Mouse (Mus musculus) hindbrain, embryonic 11.5 days (tissue): ENCODE results near the gene Olfr543. TPM values are rescaled to one million over a fixed set of nuclear protein-coding genes. Genes with fewer than 3 reads are reported as not detected.
A peak's percentile ranks its signal among the peaks of the same experiment; 100 is the strongest.
"Not testable (repeated sequence)": the region's sequence is repeated elsewhere in the genome, so short reads cannot be mapped to it uniquely, and the experiment has no call there.

ENCODE experiments used
- ATAC-seq: fragments of 200-750 bp; cut with Nextera tagmentation; 2 replicates; pipeline ENCODE4 v1.8.0; 2017; ENCODE audit warnings: mild to moderate bottlenecking, moderate TSS enrichment, moderate library complexity; ENCODE audit not compliant: low FRiP score
- DNase-seq: peaks from one replicate; pipeline ENCODE4 v3.0.0-alpha.2; 2015; ENCODE audit warnings: low spot score
- H3K27ac ChIP-seq: fragments of 300-500 bp; sonication (generic); 2 replicates; pipeline ENCODE4 v1.5.1; 2014; ENCODE audit warnings: mild to moderate bottlenecking, low read depth, low read length
- H3K27me3 ChIP-seq: fragments of 300-500 bp; sonication (generic); 2 replicates; pipeline ENCODE4 v1.6.1; 2014; ENCODE audit warnings: mild to moderate bottlenecking, low read length, moderate library complexity, mixed read lengths; ENCODE audit not compliant: control insufficient read depth, insufficient read depth
- H3K36me3 ChIP-seq: fragments of 300-500 bp; sonication (generic); 2 replicates; pipeline ENCODE4 v1.6.1; 2014; ENCODE audit warnings: mild to moderate bottlenecking, low read length, moderate library complexity, mixed read lengths; ENCODE audit not compliant: control insufficient read depth, insufficient read depth
- H3K4me1 ChIP-seq: fragments of 300-500 bp; sonication (generic); replicated peaks from 2 replicates; pipeline ENCODE4 v1.6.1; 2014; ENCODE audit warnings: low read length, mixed read lengths; ENCODE audit not compliant: control insufficient read depth, insufficient read depth
- H3K4me2 ChIP-seq: fragments of 300-500 bp; sonication (generic); replicated peaks from 2 replicates; pipeline ENCODE4 v1.6.1; 2014; ENCODE audit warnings: mild to moderate bottlenecking, low read depth, low read length
- H3K4me3 ChIP-seq: fragments of 300-500 bp; sonication (generic); 2 replicates; pipeline ENCODE4 v1.5.1; 2014; ENCODE audit warnings: low read depth, low read length
- H3K9ac ChIP-seq: fragments of 300-500 bp; sonication (generic); 2 replicates; pipeline ENCODE4 v1.6.1; 2014; ENCODE audit warnings: low read depth, low read length
- H3K9me3 ChIP-seq: fragments of 300-500 bp; sonication (generic); 2 replicates; pipeline ENCODE4 v1.6.1; 2016; ENCODE audit warnings: low read length; ENCODE audit not compliant: control insufficient read depth
- WGBS: fragments of 180-500 bp; shearing (Covaris S2); extraction: QIAGEN DNeasy Blood & Tissue Kit; methylation state at CpG from one replicate; pipeline ENCODE4 v1.1.7; 2014; 5-methylcytosine and 5-hydroxymethylcytosine counted together
- polyA plus RNA-seq: library from polyadenylated mRNA; unstranded; fragments of >200 nt; fragmentation: Nextera tagmentation; extraction: Ambion mirVana; gene quantifications from 2 replicates; pipeline ENCODE4 v1.2.1, GENCODE M21; 2014

Gene Olfr543
- polyA plus RNA-seq, 1 experiment from 2014 or later: 1.1 TPM

DNA sequence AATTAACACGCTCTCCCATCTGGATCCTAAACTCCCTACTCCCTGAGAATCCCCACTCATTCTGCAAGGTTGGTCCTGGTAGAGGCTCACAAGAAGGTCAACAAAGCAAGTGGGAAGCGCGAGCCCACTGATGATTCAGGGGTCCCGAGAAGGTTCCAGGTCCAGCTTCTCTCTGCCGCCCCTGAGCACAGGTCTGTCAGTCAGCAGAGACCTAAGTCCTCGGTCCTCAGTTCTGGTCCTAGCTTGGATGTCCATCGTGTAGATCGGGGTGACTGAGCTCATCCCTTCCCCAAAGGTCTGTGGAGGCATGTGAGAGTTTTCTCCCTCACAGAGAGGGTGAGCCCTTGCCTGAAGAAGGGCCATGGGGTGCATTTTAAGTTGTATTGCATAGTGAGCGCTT is 26.6 kb upstream of the Olfr543 start:
- H3K36me3 ChIP-seq: no peaks in the 10 kb centered on the region
- H3K27me3 ChIP-seq: no peaks in the 10 kb centered on the region
- H3K9ac ChIP-seq: no peak overlapping the region
- no peak overlapping the region for H3K4me3 ChIP-seq
- H3K9me3 ChIP-seq: no peaks in the 10 kb centered on the region
- ATAC-seq: no peak
- DNase-seq: no peak
- 88% methylated on average over 9 of the region's 9 CpGs for WGBS
- no peaks in the 10 kb centered on the region for H3K4me1 ChIP-seq
- H3K27ac ChIP-seq: no peak overlapping the region
- H3K4me2 ChIP-seq: no peak overlapping the region

DNA sequence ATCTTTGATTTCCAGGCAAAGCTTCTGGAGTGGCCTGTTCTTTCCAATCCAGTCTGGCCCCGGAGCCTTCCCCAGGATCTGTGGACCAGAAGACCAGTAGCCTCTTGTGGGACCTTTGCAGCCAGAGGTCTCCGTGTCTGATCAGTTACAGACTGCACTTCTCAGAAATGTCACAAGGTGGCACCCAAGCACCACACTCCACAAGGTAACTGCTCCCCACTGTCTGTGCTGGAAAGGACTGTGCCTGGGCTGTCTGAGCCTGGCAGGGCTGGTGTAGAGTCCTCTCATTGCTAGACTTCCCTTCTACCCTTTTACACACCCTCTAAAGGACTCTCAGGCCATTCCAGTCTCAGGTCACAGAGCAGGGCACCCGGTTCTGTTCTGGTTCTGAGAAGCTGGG is 25.4 kb upstream of the Olfr543 start:
- Histone ChIP-seq H3K4me1 (no peaks in the 10 kb centered on the region), H3K9me3 (no peaks in the 10 kb centered on the region), H3K27me3 (no peaks in the 10 kb centered on the region), H3K36me3 (no peaks in the 10 kb centered on the region), H3K4me2 (no peak overlapping the region), H3K27ac (no peak overlapping the region), H3K4me3 (no peak overlapping the region), H3K9ac (no peak overlapping the region)
- peak; percentile 85 for DNase-seq
- ATAC-seq: peak; percentile 73
- WGBS: 54% methylated on average over 3 of the region's 3 CpGs

DNA sequence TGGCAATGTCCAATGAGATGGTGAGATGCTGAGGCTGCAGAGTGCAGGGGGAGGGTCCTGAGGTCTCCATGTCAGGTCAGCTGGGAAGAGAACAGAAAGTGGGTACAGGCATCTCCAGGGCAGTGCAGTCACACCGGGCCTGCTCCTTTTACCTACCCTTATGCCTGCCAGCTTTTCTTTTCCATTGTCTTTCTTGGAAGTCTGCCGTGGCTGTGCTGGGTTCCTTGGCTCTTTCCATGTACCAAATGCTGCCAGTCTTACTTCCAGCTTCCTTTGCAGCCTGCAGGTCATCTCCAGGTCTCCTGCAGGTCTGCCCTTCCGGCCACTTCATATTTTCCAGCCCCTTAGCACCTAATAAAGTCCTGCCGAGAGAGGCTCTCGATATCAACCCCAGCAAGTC is 20.5 kb upstream of the Olfr543 start:
- no peak overlapping the region for H3K27ac ChIP-seq
- H3K9me3 ChIP-seq: no peaks in the 10 kb centered on the region
- H3K27me3 ChIP-seq: no peaks in the 10 kb centered on the region
- no peaks in the 10 kb centered on the region for H3K36me3 ChIP-seq
- no peak for DNase-seq
- H3K4me3 ChIP-seq: no peak overlapping the region
- no peak for ATAC-seq
- WGBS: 83% methylated on average over 5 of the region's 5 CpGs
- no peak overlapping the region for H3K9ac ChIP-seq
- no peak overlapping the region for H3K4me2 ChIP-seq
- H3K4me1 ChIP-seq: no peaks in the 10 kb centered on the region

DNA sequence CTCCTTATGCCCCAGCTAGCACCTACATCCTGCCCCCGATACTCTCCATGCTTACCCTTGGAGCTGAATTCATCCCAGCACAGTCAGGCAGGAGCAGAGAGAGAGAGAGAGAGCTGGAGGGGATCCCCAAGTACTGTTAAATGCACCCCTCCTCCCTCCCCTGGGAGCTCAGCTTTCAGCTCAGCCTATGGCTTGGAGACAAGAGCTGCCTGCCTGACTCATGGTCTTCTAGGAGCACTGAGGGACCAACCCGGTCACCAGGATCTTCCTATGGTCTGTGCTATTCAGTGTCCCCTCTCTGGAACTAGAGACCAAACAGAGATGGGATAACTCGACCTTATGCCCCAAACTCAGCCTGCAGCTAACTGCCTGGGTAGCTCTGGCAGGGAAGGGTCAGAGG is 18.0 kb upstream of the Olfr543 start, which contains the start of gene Olfr545:
TSS of gene Olfr545 (minus strand) at position 101 of the 400 bp plus-strand sequence.
- H3K9ac ChIP-seq: no peak within 1 kb of the TSS
- no peaks in the 10 kb centered on the region for H3K9me3 ChIP-seq
- no peaks in the 10 kb centered on the region for H3K36me3 ChIP-seq
- no peak within 1 kb of the TSS for H3K4me3 ChIP-seq
- H3K27me3 ChIP-seq: no peaks in the 10 kb centered on the region
- ATAC-seq (no peak), DNase-seq (no peak)
- no peaks in the 10 kb centered on the region for H3K4me1 ChIP-seq
- no peak within 1 kb of the TSS for H3K27ac ChIP-seq
- 72% methylated on average over 3 of the region's 3 CpGs for WGBS
- H3K4me2 ChIP-seq: no peak within 1 kb of the TSS

DNA sequence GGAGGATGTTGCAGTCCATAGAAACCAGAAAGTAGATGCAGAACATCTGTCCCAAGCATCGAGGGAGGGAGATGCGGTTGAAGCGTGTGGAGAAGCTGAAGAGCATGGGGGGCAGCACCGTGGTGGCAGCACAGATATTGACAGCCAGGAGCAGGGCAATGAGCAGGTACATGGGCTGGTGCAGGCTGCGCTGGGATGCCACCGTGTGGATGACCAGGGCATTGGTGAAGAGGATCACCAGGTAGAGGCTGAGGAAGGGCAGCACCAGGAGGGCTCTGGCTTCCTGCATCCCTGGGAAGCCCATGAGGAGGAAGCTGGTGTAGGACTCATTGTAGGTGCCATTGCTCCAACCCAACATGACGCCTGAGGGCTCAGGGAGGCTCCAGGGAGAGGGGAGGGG is 12.9 kb upstream of the Olfr543 start:
- not testable (repeated sequence) for H3K27me3 ChIP-seq, H3K27ac ChIP-seq, H3K4me3 ChIP-seq, H3K4me1 ChIP-seq, H3K36me3 ChIP-seq, DNase-seq, H3K9me3 ChIP-seq, H3K4me2 ChIP-seq, ATAC-seq, H3K9ac ChIP-seq
- 50% methylated on average over 7 of the region's 7 CpGs for WGBS

DNA sequence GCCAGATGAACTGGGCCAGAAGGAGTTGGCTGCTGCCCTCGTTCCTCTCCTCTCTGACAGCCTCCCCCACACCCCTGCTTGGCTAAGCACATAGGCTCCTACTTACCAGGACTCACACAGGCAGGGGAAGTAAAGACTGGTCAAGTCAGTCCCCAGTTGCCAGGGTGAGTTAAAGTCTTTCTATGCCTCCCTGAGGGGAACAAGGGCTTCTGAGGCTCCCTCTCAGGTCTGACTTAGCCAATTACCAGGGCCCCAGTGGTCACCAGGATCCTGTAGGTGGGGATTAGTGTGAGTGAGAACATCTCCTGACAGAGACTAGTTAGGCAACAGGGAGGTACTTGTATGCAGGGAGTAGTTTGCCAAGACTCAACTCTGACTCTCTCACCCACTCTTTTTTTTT is 6.7 kb upstream of the Olfr543 start, which contains the start of gene Olfr544:
TSS of gene Olfr544 (minus strand) at position 153 of the 400 bp plus-strand sequence.
- H3K4me2 ChIP-seq: no peak within 1 kb of the TSS
- H3K9ac ChIP-seq: no peak within 1 kb of the TSS
- H3K27me3 ChIP-seq: no peaks in the 10 kb centered on the region
- no peaks in the 10 kb centered on the region for H3K9me3 ChIP-seq
- H3K4me3 ChIP-seq: no peak within 1 kb of the TSS
- ATAC-seq (no peak), DNase-seq (no peak)
- no peak within 1 kb of the TSS for H3K27ac ChIP-seq
- no peaks in the 10 kb centered on the region for H3K4me1 ChIP-seq
- 73% methylated on average over 1 of the region's 1 CpGs for WGBS
- H3K36me3 ChIP-seq: no peaks in the 10 kb centered on the region

DNA sequence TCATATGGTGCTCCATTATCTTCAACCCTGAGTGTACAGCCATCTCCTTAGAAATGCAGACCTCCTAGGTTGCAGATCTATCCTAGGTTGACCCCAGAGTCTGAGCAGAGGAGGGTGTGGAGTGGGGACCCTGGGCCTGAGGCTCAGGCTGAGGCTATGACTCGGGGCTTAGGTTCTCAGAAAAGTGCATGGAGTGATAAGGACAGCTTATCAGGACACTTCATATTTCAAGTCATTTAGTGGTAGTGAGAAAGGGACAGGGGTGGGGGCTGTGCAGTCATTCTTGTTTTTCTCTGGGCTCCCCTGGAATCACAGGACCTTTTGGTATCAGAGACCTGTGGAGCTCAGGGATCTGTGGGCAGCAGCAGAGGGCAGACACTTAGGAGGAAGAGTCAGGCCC is 4.6 kb upstream of the Olfr543 start:
- H3K9me3 ChIP-seq: no peaks in the 10 kb centered on the region
- H3K27ac ChIP-seq: no peak overlapping the region
- ATAC-seq (no peak), DNase-seq (no peak)
- no peak overlapping the region for H3K9ac ChIP-seq
- 79% methylated on average over 1 of the region's 1 CpGs for WGBS
- no peaks in the 10 kb centered on the region for H3K36me3 ChIP-seq
- H3K27me3 ChIP-seq: no peaks in the 10 kb centered on the region
- H3K4me2 ChIP-seq: no peak overlapping the region
- no peak overlapping the region for H3K4me3 ChIP-seq
- no peaks in the 10 kb centered on the region for H3K4me1 ChIP-seq

DNA sequence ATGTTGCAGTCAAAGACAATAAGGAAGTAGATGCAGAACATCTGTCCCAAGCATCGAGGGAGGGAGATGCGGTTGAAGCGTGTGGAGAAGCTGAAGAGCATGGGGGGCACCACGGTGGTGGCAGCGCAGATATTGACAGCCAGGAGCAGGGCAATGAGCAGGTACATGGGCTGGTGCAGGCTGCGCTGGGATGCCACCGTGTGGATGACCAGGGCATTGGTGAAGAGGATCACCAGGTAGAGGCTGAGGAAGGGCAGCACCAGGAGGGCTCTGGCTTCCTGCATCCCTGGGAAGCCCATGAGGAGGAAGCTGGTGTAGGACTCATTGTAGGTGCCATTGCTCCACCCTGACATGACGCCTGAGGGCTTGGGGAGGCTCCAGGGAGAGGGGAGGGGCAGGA is 3.3 kb upstream of the Olfr543 start:
- H3K36me3 ChIP-seq, ATAC-seq, DNase-seq, H3K9me3 ChIP-seq, H3K4me1 ChIP-seq, H3K9ac ChIP-seq, H3K27me3 ChIP-seq, H3K27ac ChIP-seq, H3K4me3 ChIP-seq, H3K4me2 ChIP-seq: not testable (repeated sequence)
- 71% methylated on average over 7 of the region's 8 CpGs for WGBS

DNA sequence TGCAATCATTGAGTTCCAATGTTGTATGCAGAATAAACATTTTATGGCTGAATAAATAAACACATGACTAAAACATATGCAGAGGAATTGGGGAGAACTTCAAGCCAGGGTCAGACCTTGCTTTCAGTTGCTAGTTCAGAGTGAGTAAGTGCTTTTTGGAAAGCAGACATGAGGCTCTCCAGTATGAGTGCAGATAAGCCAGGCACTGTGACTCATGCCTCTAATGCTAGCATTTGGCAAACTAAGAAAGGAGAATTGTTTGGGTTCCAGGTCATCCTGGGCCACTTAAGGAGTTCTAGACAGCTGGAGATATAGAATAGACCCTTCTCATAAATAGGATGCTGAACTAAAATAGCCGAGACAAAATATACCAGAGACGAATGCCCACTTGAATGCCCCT is 2.2 kb upstream of the Olfr543 start:
- ATAC-seq: no peak
- no peak for DNase-seq
- H3K4me1 ChIP-seq: no peaks in the 10 kb centered on the region
- H3K27ac ChIP-seq: no peak overlapping the region
- no peaks in the 10 kb centered on the region for H3K36me3 ChIP-seq
- no peaks in the 10 kb centered on the region for H3K9me3 ChIP-seq
- H3K27me3 ChIP-seq: no peaks in the 10 kb centered on the region
- H3K4me2 ChIP-seq: no peak overlapping the region
- no peak overlapping the region for H3K4me3 ChIP-seq
- H3K9ac ChIP-seq: no peak overlapping the region
- 91% methylated on average over 2 of the region's 2 CpGs for WGBS
